Mouse (Mus musculus): ENCODE results near the gene Hs6st3.

DNA sequence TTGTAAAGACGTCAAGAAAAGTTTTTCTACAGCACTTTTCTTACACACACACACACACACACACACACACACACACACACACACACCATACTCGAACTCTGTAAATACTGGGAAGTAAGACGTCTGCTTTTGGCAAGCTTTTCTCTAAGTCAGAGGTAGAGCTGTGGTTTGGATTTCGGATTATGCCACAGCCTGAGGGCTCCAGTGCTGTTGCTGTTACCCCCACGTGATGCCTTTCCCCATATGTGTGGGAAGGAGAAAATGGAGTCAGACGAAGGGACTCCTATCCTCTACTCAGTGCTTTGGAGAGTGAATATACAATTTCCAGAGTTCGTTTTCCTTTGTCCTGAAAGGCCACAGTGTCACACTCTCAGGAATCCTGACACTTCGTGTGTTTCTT, 231.1 kb downstream of the Hs6st3 start:
- no peak for TF ChIP-seq CTCF (IDR thresholded peaks at IDR 0.05; ENCODE audit: low read depth)
- no peak for TF ChIP-seq EP300 (IDR thresholded peaks at IDR 0.05; ENCODE audit: low read depth)
